Mouse (Mus musculus) G1E (cell line): ENCODE results near the gene Tia1. TPM values are rescaled to one million over a fixed set of nuclear protein-coding genes. Genes with fewer than 3 reads are reported as not detected.

ENCODE experiments used
- ATAC-seq: 2 replicates; pipeline ENCODE4 v1.8.0; 2016; ENCODE audit warnings: mild to moderate bottlenecking; ENCODE audit not compliant: insufficient number of reproducible peaks, poor library complexity, low FRiP score, severe bottlenecking; ENCODE audit errors: extremely low read depth
- DNase-seq: peaks from one replicate; pipeline ENCODE4 v3.0.0; 2012; ENCODE audit warnings: low spot score
- H3K27me3 ChIP-seq: 2 replicates; pipeline ENCODE4 v1.6.1; 2012; ENCODE audit warnings: mild to moderate bottlenecking, low read length, inconsistent platforms; ENCODE audit not compliant: insufficient read depth
- H3K36me3 ChIP-seq: replicated peaks from 2 replicates; pipeline ENCODE3; 2012; ENCODE audit warnings: mild to moderate bottlenecking, inconsistent platforms
- H3K4me1 ChIP-seq: 2 replicates; pipeline ENCODE4 v1.6.1; 2012; ENCODE audit warnings: low read depth, low read length, inconsistent platforms, mixed read lengths; ENCODE audit not compliant: insufficient read depth
- H3K4me3 ChIP-seq: 2 replicates; pipeline ENCODE4 v1.5.1; 2012; ENCODE audit warnings: low read depth, mild to moderate bottlenecking, inconsistent platforms, low read length, moderate library complexity, mixed read lengths
- H3K9me3 ChIP-seq: replicated peaks from 2 replicates; pipeline ENCODE4 v1.6.1; 2012; ENCODE audit warnings: inconsistent platforms
- CTCF ChIP-seq: IDR thresholded peaks from 2 replicates; pipeline ENCODE4 v1.5.1; 2012; ENCODE audit warnings: low read depth, low read length, inconsistent platforms, mixed read lengths
- GATA1 ChIP-seq: IDR thresholded peaks from 2 replicates; pipeline ENCODE4 v1.6.1; 2012; ENCODE audit warnings: borderline replicate concordance, low read length, inconsistent platforms, mixed read lengths
- GATA2 ChIP-seq: IDR thresholded peaks from 2 replicates; pipeline ENCODE4 v1.6.1; 2012; ENCODE audit warnings: low read depth, low read length, inconsistent platforms, borderline replicate concordance
- POLR2AphosphoS5 ChIP-seq: IDR thresholded peaks from 2 replicates; pipeline ENCODE4 v1.6.1; 2012; ENCODE audit warnings: low read depth, low read length, inconsistent platforms; ENCODE audit not compliant: insufficient replicate concordance
- TAL1 ChIP-seq: conservative IDR thresholded peaks from 2 replicates; pipeline ENCODE4 v1.6.1; 2012; ENCODE audit warnings: low read depth, low read length, inconsistent platforms, mixed read lengths
- polyA plus RNA-seq: library from polyadenylated mRNA; stranded (reverse); fragments of >175 nt; gene quantifications from 2 replicates; pipeline ENCODE4 v1.2.3, GENCODE M21; 2012
- total RNA-seq, 2 experiments: library from RNA; stranded (forward) in 1 of 2; stranded (reverse) in 1 of 2; fragments of 200-1000 nt in 1 of 2; fragments of >200 nt in 1 of 2; fragmentation: Nextera tagmentation in 1 of 2; gene quantifications; 2 replicates each; pipeline ENCODE4 v1.2.3; 2014 to 2017

The Tia1 gene
- total and polyA plus RNA-seq, 3 experiments: 25.4 to 165 (median 84.0) TPM

DNA sequence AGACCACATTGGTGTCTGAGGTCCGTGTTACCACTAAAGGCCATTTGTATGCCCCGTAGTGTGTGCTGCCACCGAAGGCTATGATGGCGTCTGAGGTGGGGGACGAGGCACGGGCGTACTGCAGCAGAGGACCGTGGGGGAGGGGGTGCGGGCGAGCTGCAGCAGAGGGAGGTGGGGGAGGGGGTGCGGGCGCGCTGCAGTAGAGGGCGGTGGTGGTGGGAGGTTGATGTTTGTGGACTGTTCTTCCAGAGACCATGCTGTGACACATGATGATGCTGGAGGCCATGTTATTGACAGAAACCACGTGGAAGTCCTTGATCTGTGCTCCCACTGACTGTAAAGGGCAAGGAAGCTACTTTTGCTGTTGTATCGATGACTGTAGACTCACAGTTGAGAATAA lies 20.6 kb upstream of the Tia1 start:
- Histone ChIP-seq H3K4me1 (peaks cover 31% of the 10 kb centered on the region), H3K27me3 (no peaks in the 10 kb centered on the region), H3K36me3 (peaks cover 60% of the 10 kb centered on the region), H3K9me3 (no peaks in the 10 kb centered on the region), H3K4me3 (no peak overlapping the region)
- TF ChIP-seq POLR2AphosphoS5 (no peak), TAL1 (no peak), CTCF (no peak), GATA2 (no peak), GATA1 (no peak)
- ATAC-seq: no peak
- DNase-seq: no peak

DNA sequence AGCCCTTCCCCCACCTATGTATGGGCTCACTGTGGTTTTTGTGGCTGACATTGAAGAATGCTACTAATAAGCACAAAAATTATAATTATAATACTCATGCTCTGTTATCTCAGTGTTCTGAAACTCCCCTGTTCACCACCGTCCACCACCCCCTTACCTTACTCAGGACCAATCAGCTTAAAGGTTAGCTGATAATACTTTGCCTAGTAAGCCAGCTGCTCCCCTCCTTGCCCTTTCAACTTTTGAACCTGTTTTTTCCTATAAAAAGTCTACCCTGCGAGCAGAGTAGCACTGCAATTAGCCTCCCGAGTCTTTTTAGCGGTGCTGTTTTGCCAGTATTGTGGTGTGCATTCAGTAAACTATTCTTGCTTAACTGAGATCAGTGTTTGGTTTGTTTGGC lies 19.3 kb upstream of the Tia1 start:
- Histone ChIP-seq H3K4me1 (peaks cover 36% of the 10 kb centered on the region), H3K27me3 (no peaks in the 10 kb centered on the region), H3K9me3 (no peaks in the 10 kb centered on the region), H3K4me3 (no peak overlapping the region; the same call in 1 of the 2 replicates), H3K36me3 (peaks cover 59% of the 10 kb centered on the region)
- DNase-seq (no peak), ATAC-seq (no peak)
- TF ChIP-seq GATA1 (no peak), POLR2AphosphoS5 (no peak), TAL1 (no peak), GATA2 (no peak), CTCF (no peak)

DNA sequence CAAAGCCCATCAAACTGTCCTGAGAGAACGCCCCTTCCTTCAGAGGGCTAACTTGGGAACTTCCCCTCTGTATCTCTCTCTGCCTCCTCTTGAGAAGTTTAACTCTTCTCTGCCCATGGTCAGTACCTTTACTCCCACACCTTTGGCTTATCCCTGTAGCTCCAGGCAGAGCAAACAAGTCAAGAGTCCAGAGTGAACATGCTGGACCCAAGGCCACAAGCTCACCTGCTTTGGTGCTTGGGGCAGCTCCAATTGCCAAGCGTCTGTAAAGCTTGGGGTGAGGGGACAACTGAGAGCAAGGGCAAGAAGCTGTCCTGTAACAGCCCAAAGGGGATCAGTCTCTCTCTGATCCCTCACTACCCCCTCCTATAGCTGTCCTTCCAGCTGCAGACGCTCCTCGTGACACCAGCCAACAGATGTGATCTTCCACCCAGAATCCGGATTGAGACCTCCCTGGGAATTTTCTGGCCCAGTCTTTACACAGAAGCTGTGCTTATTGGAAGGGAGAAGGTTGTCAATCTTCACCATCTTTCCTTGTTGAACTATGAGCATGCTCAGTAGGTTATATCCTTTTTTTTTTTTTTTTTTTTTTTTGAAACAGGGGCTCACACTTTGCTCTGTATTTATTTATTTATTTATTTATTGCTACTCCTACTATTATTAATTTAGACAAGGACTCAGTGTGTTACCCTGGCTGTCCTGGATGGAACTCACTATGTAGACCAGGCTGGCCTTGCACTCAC lies 18.5 kb upstream of the Tia1 start:
- no peak overlapping the region; the same call in 1 of the 2 replicates for H3K4me3 ChIP-seq
- peaks cover 61% of the 10 kb centered on the region for H3K36me3 ChIP-seq
- TF ChIP-seq GATA2 (no peak), TAL1 (no peak), CTCF (no peak)
- no peaks in the 10 kb centered on the region for H3K9me3 ChIP-seq
- no peak for DNase-seq
- no peak for ATAC-seq
- peaks cover 36% of the 10 kb centered on the region for H3K4me1 ChIP-seq
- no peaks in the 10 kb centered on the region for H3K27me3 ChIP-seq

DNA sequence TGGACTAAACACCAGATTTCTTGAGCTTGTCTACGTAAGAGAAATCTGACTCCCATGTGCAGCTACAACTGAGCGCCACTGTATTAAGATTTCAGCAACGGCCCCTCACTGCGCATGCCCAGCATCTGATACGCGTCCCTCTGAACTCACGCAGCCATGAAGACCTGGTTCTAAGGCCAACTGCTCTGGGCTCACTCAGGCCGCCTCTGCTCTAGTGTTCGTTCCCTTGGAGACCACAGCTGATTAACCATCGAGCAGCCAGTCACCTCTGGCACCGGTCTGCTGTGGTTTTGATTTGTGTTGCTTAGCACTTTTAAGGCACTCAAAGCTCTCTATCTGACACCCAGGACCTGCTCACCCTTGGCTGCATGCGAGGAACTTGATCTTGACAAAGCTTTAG lies 16.7 kb upstream of the Tia1 start:
- Histone ChIP-seq H3K4me1 (peaks cover 36% of the 10 kb centered on the region), H3K27me3 (no peaks in the 10 kb centered on the region), H3K36me3 (peaks cover 76% of the 10 kb centered on the region), H3K9me3 (no peaks in the 10 kb centered on the region), H3K4me3 (no peak overlapping the region)
- no peak for TF ChIP-seq CTCF
- TF ChIP-seq GATA2: no peak
- no peak for TF ChIP-seq TAL1
- no peak for TF ChIP-seq GATA1
- no peak for TF ChIP-seq POLR2AphosphoS5
- no peak for ATAC-seq
- DNase-seq: no peak

DNA sequence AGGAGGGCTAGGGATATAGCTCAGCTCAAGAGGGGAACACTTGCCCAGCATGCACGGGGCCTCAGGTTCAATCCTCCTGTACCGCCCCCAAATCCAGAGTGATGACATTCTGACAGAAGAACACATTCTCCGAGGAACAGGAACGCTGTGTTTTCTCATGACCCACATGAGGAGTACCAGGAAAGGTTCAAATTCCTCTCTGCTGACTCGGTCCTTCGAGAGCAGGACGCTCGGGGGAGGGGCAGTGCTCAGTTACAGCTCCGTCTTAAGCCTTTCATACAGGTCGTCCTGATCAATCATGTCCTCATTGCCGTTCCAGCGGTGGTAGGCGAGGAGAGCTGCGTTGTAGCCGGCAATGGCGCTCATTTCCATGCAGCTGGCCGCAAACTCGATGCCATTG lies 15.6 kb upstream of the Tia1 start:
- H3K36me3 ChIP-seq: peaks cover 80% of the 10 kb centered on the region
- TF ChIP-seq GATA1 (no peak), GATA2 (no peak)

GRCm38 (mm10) chr6:86391326-86391725 lies 12.7 kb upstream of the Tia1 start:
- Histone ChIP-seq H3K4me3 (no peak overlapping the region), H3K27me3 (no peaks in the 10 kb centered on the region), H3K9me3 (no peaks in the 10 kb centered on the region), H3K36me3 (peaks cover 88% of the 10 kb centered on the region), H3K4me1 (peaks cover 37% of the 10 kb centered on the region)
- TF ChIP-seq POLR2AphosphoS5 (no peak), CTCF (no peak), GATA1 (no peak), TAL1 (no peak), GATA2 (no peak)
- DNase-seq (no peak), ATAC-seq (no peak)

More for the DNA sequence above, 15.6 kb upstream of the Tia1 start:
- no peaks in the 10 kb centered on the region for H3K27me3 ChIP-seq
- H3K4me1 ChIP-seq: peaks cover 33% of the 10 kb centered on the region
- DNase-seq: no peak
- H3K4me3 ChIP-seq: no peak overlapping the region
- no peaks in the 10 kb centered on the region for H3K9me3 ChIP-seq
- ATAC-seq: no peak
